Mouse (Mus musculus): ENCODE data around the gene Ip6k2.

The Ip6k2 gene

GRCm38 (mm10) chr9:108783548-108784463 is at the start of gene Ip6k2:
Gene Ip6k2 (plus strand): TSS chr9:108783796.
- peak; percentile 89 to 96 for DNase-seq (ENCODE audit: low spot score in 2 of 2)

- DNase-seq (ENCODE audit: low spot score in 2 of 2) = no peak
Observed at GRCm38 (mm10) chr9:108734626-108735025, 49.0 kb upstream of the Ip6k2 start.

- DNase-seq (ENCODE audit: low spot score in 2 of 2) = no peak
Observed at GRCm38 (mm10) chr9:108739239-108739638, 44.4 kb upstream of the Ip6k2 start.

GRCm38 (mm10) chr9:108740062-108740461 is 43.5 kb upstream of the Ip6k2 start:
- DNase-seq (ENCODE audit: low spot score in 2 of 2) = no peak

- DNase-seq (ENCODE audit: low spot score in 2 of 2) = no peak
Observed at GRCm38 (mm10) chr9:108742048-108742447, 41.5 kb upstream of the Ip6k2 start.

- no peak for DNase-seq (ENCODE audit: low spot score in 2 of 2)
Observed at GRCm38 (mm10) chr9:108746876-108747499, 36.6 kb upstream of the Ip6k2 start.

- no peak for DNase-seq (ENCODE audit: low spot score in 2 of 2)
Observed at GRCm38 (mm10) chr9:108747694-108748093, 35.9 kb upstream of the Ip6k2 start.

GRCm38 (mm10) chr9:108748600-108749183 is 34.9 kb upstream of the Ip6k2 start:
- DNase-seq (ENCODE audit: low spot score in 2 of 2) = no peak

- no peak for DNase-seq (ENCODE audit: low spot score in 2 of 2)
Observed at GRCm38 (mm10) chr9:108750616-108751015, 33.0 kb upstream of the Ip6k2 start.

- no peak for DNase-seq (ENCODE audit: low spot score in 2 of 2)
Observed at GRCm38 (mm10) chr9:108752142-108752920, 31.3 kb upstream of the Ip6k2 start.

GRCm38 (mm10) chr9:108753326-108753725 is 30.3 kb upstream of the Ip6k2 start:
- DNase-seq (ENCODE audit: low spot score in 2 of 2) = peak; percentile 31 to 68

- no peak for DNase-seq (ENCODE audit: low spot score in 2 of 2)
Observed at GRCm38 (mm10) chr9:108753976-108754375, 29.6 kb upstream of the Ip6k2 start.

GRCm38 (mm10) chr9:108754423-108754822 is 29.2 kb upstream of the Ip6k2 start:
- DNase-seq (ENCODE audit: low spot score in 2 of 2) = peak in 1 of 2 experiments; percentile 19

GRCm38 (mm10) chr9:108757406-108757805 is 26.2 kb upstream of the Ip6k2 start:
- no peak for DNase-seq (ENCODE audit: low spot score in 2 of 2)

- DNase-seq (ENCODE audit: low spot score in 2 of 2) = no peak
Observed at GRCm38 (mm10) chr9:108759121-108759520, 24.5 kb upstream of the Ip6k2 start.

GRCm38 (mm10) chr9:108759805-108760204 is 23.8 kb upstream of the Ip6k2 start:
- DNase-seq (ENCODE audit: low spot score in 2 of 2) = no peak

GRCm38 (mm10) chr9:108761561-108761960 is 22.0 kb upstream of the Ip6k2 start:
- no peak for DNase-seq (ENCODE audit: low spot score in 2 of 2)

GRCm38 (mm10) chr9:108764971-108765370 is 18.6 kb upstream of the Ip6k2 start:
- no peak for DNase-seq (ENCODE audit: low spot score in 2 of 2)

GRCm38 (mm10) chr9:108776614-108777013 is 7.0 kb upstream of the Ip6k2 start:
- DNase-seq (ENCODE audit: low spot score in 2 of 2) = no peak

- no peak for DNase-seq (ENCODE audit: low spot score in 2 of 2)
Observed at GRCm38 (mm10) chr9:108777276-108777675, 6.3 kb upstream of the Ip6k2 start.

GRCm38 (mm10) chr9:108780959-108781358 is 2.6 kb upstream of the Ip6k2 start:
- no peak for DNase-seq (ENCODE audit: low spot score in 2 of 2)

GRCm38 (mm10) chr9:108781891-108782290 is 1.7 kb upstream of the Ip6k2 start:
- no peak for DNase-seq (ENCODE audit: low spot score in 2 of 2)

Data from left cerebral cortex, adult 9 months (tissue).